Comparison of ENCODE assay signal across 21 mouse cellular contexts in the genomic region with DNA sequence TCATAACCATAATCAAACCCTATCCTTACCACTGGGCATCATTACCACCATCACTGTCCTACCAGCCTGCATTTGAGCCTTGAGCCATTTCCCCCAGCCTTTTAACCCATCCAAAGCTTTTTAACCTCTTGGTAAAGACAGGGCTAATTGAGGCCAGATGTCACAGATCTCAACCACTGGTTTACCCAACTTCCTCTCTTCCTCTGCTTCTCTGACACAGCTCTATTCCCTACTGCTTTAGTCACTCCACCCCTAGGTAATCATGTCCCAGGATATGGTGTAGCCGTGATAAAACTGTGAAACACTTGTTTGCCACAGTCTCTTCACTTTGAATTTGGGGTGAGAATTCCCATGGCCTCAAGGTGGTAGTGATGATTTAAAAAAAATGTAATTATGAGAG.
DNase-seq lines count a peak whose midpoint lies in the region; ATAC-seq lines count a peak whose summit lies in the region.
"Had no signal": no experiment of that assay in that cellular context is flagged by ENCODE, and none has a peak within 500 bp of the region (broad histone marks: within the 10 kb centered on the region; RNA-seq: fewer than 3 reads in every experiment).

No protein-coding gene starts in this region.

- no peak overlapping the region for H3K4me2 ChIP-seq in forebrain, embryonic 16.5 days (ENCODE audit: low read length)
- H3K4me2 ChIP-seq: embryonic facial prominence, embryonic 12.5 days; forebrain, embryonic 12.5 days; heart, embryonic 12.5 days; hindbrain, embryonic 12.5 days had no signal

- no peak for ATAC-seq in forebrain, embryonic 16.5 days
- ATAC-seq: hindbrain, embryonic 16.5 days; inflammation-experienced regulatory T-cells, adult 6 months; intestine, postnatal 0 days had no signal

- H3K27ac ChIP-seq in forebrain, embryonic 16.5 days (ENCODE audit: low read length): peak overlapping the region; percentile 62
- H3K27ac ChIP-seq in forebrain, embryonic 10.5 days: no peak overlapping the region
- H3K27ac ChIP-seq: embryonic facial prominence, embryonic 12.5 days; forebrain, embryonic 12.5 days; heart, adult 2 months; hindbrain, embryonic 12.5 days had no signal

- H3K9me3 ChIP-seq in forebrain, embryonic 16.5 days (ENCODE audit: control insufficient read depth, low read length): no peaks in the 10 kb centered on the region
- no peaks in the 10 kb centered on the region for H3K9me3 ChIP-seq in forebrain, embryonic 10.5 days
- peaks cover 4% of the 10 kb centered on the region; the same call in 1 of the 2 replicates for H3K9me3 ChIP-seq in megakaryocyte, embryonic 14.5 days
- H3K9me3 ChIP-seq: embryonic facial prominence, embryonic 12.5 days; forebrain, embryonic 12.5 days; heart, embryonic 12.5 days; hindbrain, embryonic 12.5 days had no signal

- H3K9ac ChIP-seq in forebrain, embryonic 16.5 days (replicated peaks; ENCODE audit: low read depth, low read length): no peak overlapping the region
- H3K9ac ChIP-seq: embryonic facial prominence, embryonic 12.5 days; forebrain, embryonic 12.5 days; heart, embryonic 12.5 days; hindbrain, embryonic 12.5 days had no signal

- H3K27me3 ChIP-seq in forebrain, embryonic 16.5 days (replicated peaks; ENCODE audit: control insufficient read depth, insufficient read depth, low read length): no peaks in the 10 kb centered on the region
- H3K27me3 ChIP-seq in forebrain, embryonic 10.5 days (ENCODE audit: poor library complexity, severe bottlenecking): no peaks in the 10 kb centered on the region
- H3K27me3 ChIP-seq in megakaryocyte, embryonic 14.5 days (replicated peaks): peaks cover 3% of the 10 kb centered on the region
- H3K27me3 ChIP-seq: embryonic facial prominence, embryonic 12.5 days; forebrain, embryonic 12.5 days; heart, embryonic 12.5 days; hindbrain, embryonic 12.5 days had no signal

- no peaks in the 10 kb centered on the region for H3K36me3 ChIP-seq in forebrain, embryonic 16.5 days (ENCODE audit: control insufficient read depth, insufficient read depth)
- H3K36me3 ChIP-seq in forebrain, embryonic 10.5 days (replicated peaks): no peaks in the 10 kb centered on the region
- no peaks in the 10 kb centered on the region for H3K36me3 ChIP-seq in megakaryocyte, embryonic 14.5 days (replicated peaks; ENCODE audit: low read length)
- H3K36me3 ChIP-seq: embryonic facial prominence, embryonic 12.5 days; forebrain, embryonic 12.5 days; heart, embryonic 12.5 days; hindbrain, embryonic 12.5 days had no signal

- WGBS in forebrain, embryonic 16.5 days: 80% methylated on average over 1 of the region's 1 CpGs
- 63% methylated on average over 1 of the region's 1 CpGs for WGBS in forebrain, embryonic 10.5 days

- DNase-seq in embryo, embryonic 10 days (ENCODE audit: low spot score): peak; percentile 25
- DNase-seq in embryo, embryonic 9.5 days (ENCODE audit: extremely low spot score): no peak
- no peak for DNase-seq in forebrain, embryonic 10.5 days (ENCODE audit: extremely low spot score, low spot score)
- DNase-seq in 3T3-L1 (ENCODE audit: low read depth, low spot score): peak; percentile 26
- no peak for DNase-seq in ovary, postnatal 10 days (ENCODE audit: low spot score)
- DNase-seq: adrenal gland, postnatal 14 days; cerebellum, adult 18-20 months; cerebellum, adult 9-11 months; cerebellum, postnatal 36 days; gastrocnemius, postnatal 36 days; heart, adult 2 months; heart, postnatal 4 days had no signal

- H3K4me1 ChIP-seq in forebrain, embryonic 16.5 days (replicated peaks; ENCODE audit: control insufficient read depth, insufficient read depth, low read length): 0 out of 2 replicates have a peak, but pooled peaks cover 3% of the 10 kb centered on the region
- peaks cover 6% of the 10 kb centered on the region; the same call in 1 of the 2 replicates for H3K4me1 ChIP-seq in forebrain, embryonic 10.5 days
- H3K4me1 ChIP-seq in megakaryocyte, embryonic 14.5 days: peaks cover 19% of the 10 kb centered on the region
- H3K4me1 ChIP-seq: embryonic facial prominence, embryonic 12.5 days; heart, embryonic 12.5 days; hindbrain, embryonic 12.5 days had no signal

- H3K4me3 ChIP-seq in forebrain, embryonic 16.5 days (replicated peaks; ENCODE audit: low read length): no peak overlapping the region
- H3K4me3 ChIP-seq in forebrain, embryonic 10.5 days: no peak overlapping the region
- peak overlapping the region; percentile 73 for H3K4me3 ChIP-seq in megakaryocyte, embryonic 14.5 days (replicated peaks)
- H3K4me3 ChIP-seq: embryonic facial prominence, embryonic 12.5 days; forebrain, embryonic 12.5 days; heart, adult 2 months; heart, embryonic 12.5 days; hindbrain, embryonic 12.5 days had no signal

Comparison
In these comparisons a context has a peak if more than half of its experiments do, and no peak if none do; other contexts are left out.
1. DNase-seq: peak in embryo, embryonic 10 days (single experiment) and 3T3-L1 (single experiment); none in embryo, embryonic 9.5 days (single experiment), forebrain, embryonic 10.5 days (single experiment) and ovary, postnatal 10 days (single experiment).